Mouse (Mus musculus): ENCODE results near the gene Snrnp25.

Gene Snrnp25

GRCm38 (mm10) chr11:32244617-32245016 is 39.4 kb downstream of the Snrnp25 start:
- DNase-seq (ENCODE audit: low read depth) = no peak

GRCm38 (mm10) chr11:32245614-32246013 is 40.4 kb downstream of the Snrnp25 start:
- no peak for DNase-seq (ENCODE audit: low read depth)

DNA sequence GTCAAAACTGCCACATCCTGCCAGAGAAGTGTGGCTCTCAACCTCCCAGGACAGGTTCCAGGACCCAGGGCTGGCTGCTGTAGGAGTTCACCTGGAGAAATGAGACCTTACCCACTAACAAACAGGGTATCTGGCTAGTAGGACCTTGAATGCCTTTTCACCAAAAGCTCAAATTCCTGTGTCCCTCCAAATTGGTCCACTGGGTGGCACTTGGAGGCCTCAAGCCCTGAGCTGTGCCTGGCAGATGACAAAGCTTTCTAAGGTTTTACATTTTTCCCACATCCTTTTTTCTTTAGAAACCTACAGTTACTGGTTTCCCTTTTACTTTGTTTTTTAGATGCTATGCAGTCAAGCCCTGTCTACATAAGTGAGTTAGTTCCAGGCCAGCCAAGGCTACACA is 41.9 kb downstream of the Snrnp25 start:
- DNase-seq (ENCODE audit: low read depth) = peak; percentile 60

DNA sequence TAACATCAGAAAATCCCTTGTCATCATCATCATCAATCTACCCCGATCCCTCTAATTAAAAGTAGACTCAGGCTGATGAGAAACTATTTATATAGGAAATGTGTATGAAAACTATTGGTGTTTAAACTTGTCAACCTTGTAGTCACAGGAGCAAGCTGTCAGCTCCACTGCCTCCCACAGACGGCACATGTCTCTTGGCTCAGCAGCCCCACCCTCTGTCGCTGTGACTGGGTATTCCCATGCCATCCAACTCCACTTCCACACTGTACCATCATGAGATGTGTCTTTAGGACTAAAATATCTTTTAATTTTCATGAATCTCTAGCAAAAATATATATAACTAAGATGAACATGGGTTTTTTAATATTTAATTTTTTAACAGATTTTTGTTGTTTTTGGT is 43.1 kb downstream of the Snrnp25 start:
- DNase-seq (ENCODE audit: low read depth) = no peak

DNA sequence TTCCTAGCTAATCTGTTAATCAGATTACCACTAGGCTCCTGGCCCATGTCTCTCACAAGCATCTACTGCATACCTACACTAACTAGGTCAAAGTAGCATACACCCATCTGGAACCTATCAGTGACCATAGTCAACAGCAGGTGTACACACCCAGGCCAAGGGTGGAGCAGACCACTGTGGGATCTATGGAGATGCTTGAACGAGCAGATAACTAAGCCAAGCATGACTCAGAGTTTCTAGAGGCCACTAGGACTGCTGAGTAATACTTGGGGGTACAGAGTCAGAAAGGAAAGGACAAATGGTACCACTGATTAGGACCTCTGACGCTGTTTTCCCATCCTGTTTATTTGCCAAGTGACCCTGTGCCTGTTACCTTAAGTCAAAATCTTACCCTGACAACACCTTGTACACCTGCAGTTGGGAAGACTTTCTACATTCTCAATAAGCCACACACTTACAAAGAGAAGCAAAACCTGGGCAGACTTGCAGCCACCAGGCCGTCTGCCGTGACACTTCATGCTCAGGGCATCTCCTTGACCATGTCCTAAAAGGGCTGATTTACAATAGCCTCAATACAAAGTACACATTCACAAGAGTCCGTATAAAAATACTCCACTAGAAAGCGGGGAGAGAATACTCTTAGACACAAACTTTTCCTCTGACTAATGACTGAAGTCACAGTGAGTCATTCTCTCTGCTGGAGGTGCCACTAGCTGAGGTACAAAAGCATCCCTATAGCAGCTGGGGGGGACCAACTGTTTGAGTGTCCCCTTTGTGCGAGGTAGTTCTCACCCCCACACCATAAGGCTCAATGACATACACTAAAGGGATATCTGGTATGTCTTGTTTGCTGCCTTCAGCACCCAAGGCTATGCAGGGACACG is 45.9 kb downstream of the Snrnp25 start:
- DNase-seq (ENCODE audit: low read depth) = peak; percentile 81

DNA sequence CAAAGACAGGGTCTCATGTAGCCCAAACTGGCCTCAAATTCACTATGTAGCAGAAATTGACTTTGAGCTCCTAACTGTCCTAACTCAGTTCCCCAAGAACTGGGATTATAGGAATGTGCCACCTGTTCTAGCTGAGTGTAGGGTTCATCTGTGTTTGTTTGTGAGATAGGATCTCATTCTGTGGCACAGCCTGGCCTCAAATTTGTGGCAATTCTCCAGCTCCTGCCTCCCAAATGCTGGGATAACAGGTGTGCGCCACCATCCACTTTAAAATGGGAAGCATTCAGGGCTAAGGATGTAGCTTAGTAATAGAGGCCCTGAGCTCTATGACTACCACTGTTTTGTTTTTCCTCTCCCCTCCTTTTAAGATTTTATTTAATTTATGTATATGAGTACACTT is 47.9 kb downstream of the Snrnp25 start:
- no peak for DNase-seq (ENCODE audit: low read depth)

GRCm38 (mm10) chr11:32256146-32256545 is 50.9 kb downstream of the Snrnp25 start:
- DNase-seq (ENCODE audit: low read depth) = no peak

GRCm38 (mm10) chr11:32256566-32256965 is 51.4 kb downstream of the Snrnp25 start:
- no peak for DNase-seq (ENCODE audit: low read depth)
